Mouse (Mus musculus): ENCODE results near the gene Ppfibp1.

GRCm38 (mm10) chr6:146890215-146890614, 1.9 kb downstream of the Ppfibp1 start:
- TF ChIP-seq GATA1 (IDR thresholded peaks at IDR 0.05; ENCODE audit: borderline replicate concordance, low read length), result no peak
- no peak for TF ChIP-seq FLI1 (IDR thresholded peaks at IDR 0.05; ENCODE audit: low read length)
